Mouse (Mus musculus): ENCODE measurements around the gene Spink2. TPM values are rescaled to one million over a fixed set of nuclear protein-coding genes. Genes with fewer than 3 reads are reported as not detected.
"Not testable (repeated sequence)": the region's sequence is repeated elsewhere in the genome, so short reads cannot be mapped to it uniquely, and the experiment has no call there.

Spink2 gene
- polyA plus RNA-seq, 1 experiment from 2014 or later, result 0.52 TPM

GRCm38 (mm10) chr5:77191106-77191505 is 20.2 kb downstream of the Spink2 start:
- Histone ChIP-seq H3K4me1 (replicated peaks) (no peaks in the 10 kb centered on the region), H3K9me3 (peaks cover 8% of the 10 kb centered on the region), H3K27me3 (ENCODE audit: insufficient read depth, poor library complexity, severe bottlenecking) (no peaks in the 10 kb centered on the region), H3K27ac (no peak overlapping the region), H3K4me3 (no peak overlapping the region), H3K36me3 (no peaks in the 10 kb centered on the region)
- WGBS, result 85% methylated on average over 4 of the region's 4 CpGs
- no peak for DNase-seq (ENCODE audit: low spot score)

- H3K4me1 ChIP-seq (replicated peaks), result no peaks in the 10 kb centered on the region
- DNase-seq (ENCODE audit: low spot score), result no peak
- peaks cover 8% of the 10 kb centered on the region for H3K9me3 ChIP-seq
- H3K27me3 ChIP-seq (ENCODE audit: insufficient read depth, poor library complexity, severe bottlenecking), result no peaks in the 10 kb centered on the region
- H3K36me3 ChIP-seq, result no peaks in the 10 kb centered on the region
- H3K27ac ChIP-seq, result no peak overlapping the region
- 62% methylated on average over 3 of the region's 3 CpGs for WGBS
- no peak overlapping the region for H3K4me3 ChIP-seq
Observed at GRCm38 (mm10) chr5:77188738-77189137, 22.5 kb downstream of the Spink2 start.

GRCm38 (mm10) chr5:77185351-77185750 is 25.9 kb downstream of the Spink2 start:
- H3K27me3 ChIP-seq (ENCODE audit: insufficient read depth, poor library complexity, severe bottlenecking), result no peaks in the 10 kb centered on the region
- no peaks in the 10 kb centered on the region for H3K4me1 ChIP-seq (replicated peaks)
- WGBS, result 94% methylated on average over 3 of the region's 3 CpGs
- no peak overlapping the region for H3K27ac ChIP-seq
- H3K4me3 ChIP-seq, result no peak overlapping the region
- H3K36me3 ChIP-seq, result no peaks in the 10 kb centered on the region
- DNase-seq (ENCODE audit: low spot score), result no peak
- peaks cover 8% of the 10 kb centered on the region for H3K9me3 ChIP-seq

- not testable (repeated sequence) for H3K27me3 ChIP-seq (ENCODE audit: insufficient read depth, poor library complexity, severe bottlenecking); H3K4me1 ChIP-seq (replicated peaks); DNase-seq (ENCODE audit: low spot score); H3K27ac ChIP-seq; H3K4me3 ChIP-seq; H3K9me3 ChIP-seq; H3K36me3 ChIP-seq
- 73% methylated on average over 5 of the region's 5 CpGs for WGBS
Observed at GRCm38 (mm10) chr5:77183876-77184275, 27.4 kb downstream of the Spink2 start.

- WGBS, result 48% methylated on average over 1 of the region's 1 CpGs
- Histone ChIP-seq H3K27ac (no peak overlapping the region), H3K4me3 (no peak overlapping the region), H3K9me3 (peaks cover 5% of the 10 kb centered on the region; the same call in 1 of the 2 replicates), H3K36me3 (no peaks in the 10 kb centered on the region), H3K27me3 (ENCODE audit: insufficient read depth, poor library complexity, severe bottlenecking) (no peaks in the 10 kb centered on the region), H3K4me1 (replicated peaks) (no peaks in the 10 kb centered on the region)
- no peak for DNase-seq (ENCODE audit: low spot score)
Observed at GRCm38 (mm10) chr5:77183338-77183737, 27.9 kb downstream of the Spink2 start.

GRCm38 (mm10) chr5:77181508-77181907 is 29.8 kb downstream of the Spink2 start:
- DNase-seq (ENCODE audit: low spot score), result no peak
- Histone ChIP-seq H3K27ac (no peak overlapping the region), H3K36me3 (no peaks in the 10 kb centered on the region), H3K4me1 (replicated peaks) (no peaks in the 10 kb centered on the region), H3K27me3 (ENCODE audit: insufficient read depth, poor library complexity, severe bottlenecking) (no peaks in the 10 kb centered on the region), H3K4me3 (no peak overlapping the region), H3K9me3 (no peaks in the 10 kb centered on the region)
- 88% methylated on average over 7 of the region's 7 CpGs for WGBS

GRCm38 (mm10) chr5:77178976-77179375 is 32.3 kb downstream of the Spink2 start:
- Histone ChIP-seq H3K4me3 (no peak overlapping the region), H3K27ac (no peak overlapping the region), H3K9me3 (no peaks in the 10 kb centered on the region), H3K4me1 (replicated peaks) (no peaks in the 10 kb centered on the region), H3K27me3 (ENCODE audit: insufficient read depth, poor library complexity, severe bottlenecking) (no peaks in the 10 kb centered on the region), H3K36me3 (no peaks in the 10 kb centered on the region)
- DNase-seq (ENCODE audit: low spot score), result no peak
- WGBS, result 93% methylated on average over 1 of the region's 1 CpGs

- Histone ChIP-seq H3K4me1 (replicated peaks) (no peaks in the 10 kb centered on the region), H3K27ac (no peak overlapping the region), H3K4me3 (no peak overlapping the region), H3K9me3 (no peaks in the 10 kb centered on the region), H3K36me3 (no peaks in the 10 kb centered on the region), H3K27me3 (ENCODE audit: insufficient read depth, poor library complexity, severe bottlenecking) (no peaks in the 10 kb centered on the region)
- WGBS, result 77% methylated on average over 9 of the region's 9 CpGs
- DNase-seq (ENCODE audit: low spot score), result no peak
Observed at GRCm38 (mm10) chr5:77178008-77178407, 33.3 kb downstream of the Spink2 start.

GRCm38 (mm10) chr5:77174779-77175178 is 36.5 kb downstream of the Spink2 start:
- Histone ChIP-seq H3K4me1 (replicated peaks) (no peaks in the 10 kb centered on the region), H3K4me3 (no peak overlapping the region), H3K36me3 (no peaks in the 10 kb centered on the region), H3K27me3 (ENCODE audit: insufficient read depth, poor library complexity, severe bottlenecking) (no peaks in the 10 kb centered on the region), H3K9me3 (no peaks in the 10 kb centered on the region), H3K27ac (no peak overlapping the region)
- 85% methylated on average over 4 of the region's 4 CpGs for WGBS
- DNase-seq (ENCODE audit: low spot score), result no peak

- Histone ChIP-seq H3K4me1 (replicated peaks) (no peaks in the 10 kb centered on the region), H3K27ac (no peak overlapping the region), H3K27me3 (ENCODE audit: insufficient read depth, poor library complexity, severe bottlenecking) (no peaks in the 10 kb centered on the region), H3K36me3 (no peaks in the 10 kb centered on the region), H3K4me3 (no peak overlapping the region), H3K9me3 (no peaks in the 10 kb centered on the region)
- DNase-seq (ENCODE audit: low spot score), result no peak
- WGBS, result 66% methylated on average over 5 of the region's 5 CpGs
Observed at GRCm38 (mm10) chr5:77170593-77170992, 40.7 kb downstream of the Spink2 start.

GRCm38 (mm10) chr5:77167306-77167945 is 43.8 kb downstream of the Spink2 start:
- no peak overlapping the region for H3K27ac ChIP-seq
- DNase-seq (ENCODE audit: low spot score), result no peak
- no peak overlapping the region for H3K4me3 ChIP-seq
- H3K9me3 ChIP-seq, result no peaks in the 10 kb centered on the region
- H3K36me3 ChIP-seq, result no peaks in the 10 kb centered on the region
- 87% methylated on average over 22 of the region's 22 CpGs for WGBS
- H3K4me1 ChIP-seq (replicated peaks), result no peaks in the 10 kb centered on the region
- no peaks in the 10 kb centered on the region for H3K27me3 ChIP-seq (ENCODE audit: insufficient read depth, poor library complexity, severe bottlenecking)

GRCm38 (mm10) chr5:77165703-77166625 is 45.3 kb downstream of the Spink2 start:
- no peak for DNase-seq (ENCODE audit: low spot score)
- Histone ChIP-seq H3K9me3 (no peaks in the 10 kb centered on the region), H3K36me3 (no peaks in the 10 kb centered on the region), H3K27ac (no peak overlapping the region), H3K4me1 (replicated peaks) (no peaks in the 10 kb centered on the region), H3K27me3 (ENCODE audit: insufficient read depth, poor library complexity, severe bottlenecking) (no peaks in the 10 kb centered on the region), H3K4me3 (no peak overlapping the region)
- WGBS, result 66% methylated on average over 13 of the region's 13 CpGs

GRCm38 (mm10) chr5:77163597-77163996 is 47.7 kb downstream of the Spink2 start:
- no peak for DNase-seq (ENCODE audit: low spot score)
- WGBS, result 92% methylated on average over 7 of the region's 7 CpGs
- H3K4me3 ChIP-seq, result no peak overlapping the region
- H3K4me1 ChIP-seq (replicated peaks), result no peaks in the 10 kb centered on the region
- H3K9me3 ChIP-seq, result no peaks in the 10 kb centered on the region
- no peaks in the 10 kb centered on the region for H3K36me3 ChIP-seq
- no peaks in the 10 kb centered on the region for H3K27me3 ChIP-seq (ENCODE audit: insufficient read depth, poor library complexity, severe bottlenecking)
- no peak overlapping the region for H3K27ac ChIP-seq

Data from hindbrain, embryonic 10.5 days (tissue).